Mouse (Mus musculus) CD4-positive naive resting alpha-beta T cell, adult 57 days (primary cell): ENCODE results near the gene Pcdh7. TPM values are rescaled to one million over a fixed set of nuclear protein-coding genes. Genes with fewer than 3 reads are reported as not detected.

Experiments used
- total RNA-seq: library from RNA; stranded (reverse); gene quantifications from one replicate; pipeline ENCODE4 v1.2.4, GENCODE M21; 2023

Gene Pcdh7
- total RNA-seq = not detected

DNA sequence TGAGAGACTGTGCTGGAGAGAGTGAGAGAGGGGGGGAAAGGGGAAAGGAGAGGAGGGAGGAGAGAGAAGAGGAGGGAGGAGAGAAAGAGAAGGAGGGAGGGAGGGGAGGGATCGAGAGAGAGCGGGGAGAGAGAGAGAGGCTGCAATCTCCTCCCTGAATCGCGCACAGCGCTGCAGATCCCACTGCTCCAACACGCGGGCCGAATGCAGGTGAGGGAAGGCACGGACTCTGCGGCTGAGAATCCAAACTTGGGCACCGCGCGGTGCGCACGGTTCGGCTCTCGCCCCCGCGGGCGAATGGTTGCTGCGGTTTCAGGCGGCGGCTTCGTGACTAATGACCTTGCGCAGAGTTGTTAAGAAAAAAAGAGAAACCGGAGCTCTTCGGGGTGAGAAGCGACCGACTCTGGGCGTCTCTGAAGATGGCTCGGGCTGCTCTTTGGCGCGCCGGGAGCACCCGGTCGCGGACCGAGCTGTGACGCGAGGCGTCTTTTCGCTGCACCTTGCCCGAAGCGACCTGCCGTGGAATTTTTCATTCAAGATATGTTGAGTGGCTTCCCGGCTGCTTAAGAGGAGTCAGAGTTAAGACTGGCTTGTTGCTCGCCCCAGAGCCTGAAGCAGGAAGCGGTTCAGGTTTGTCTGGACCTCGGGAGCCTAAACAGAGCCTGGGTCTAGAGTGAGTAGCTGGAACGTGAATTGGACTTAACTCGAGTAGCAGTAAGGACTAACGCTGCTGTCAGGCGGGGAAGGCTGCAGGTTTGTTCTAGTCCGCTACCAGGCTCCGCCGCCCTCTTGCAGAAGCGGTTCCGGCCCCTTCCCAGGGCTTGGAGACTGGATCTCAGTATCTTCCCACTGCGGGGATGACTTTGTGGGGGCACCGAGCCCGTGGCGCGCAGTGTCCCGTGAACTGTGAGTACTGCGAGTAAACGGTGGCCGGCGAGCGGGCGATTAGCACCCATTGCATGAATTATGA lies at the start of gene Pcdh7:
Gene Pcdh7 (plus strand): TSS at position 62 of the 970 bp plus-strand sequence.

